Comparison of ENCODE assay signal across 1 mouse cellular context in the genomic region with DNA sequence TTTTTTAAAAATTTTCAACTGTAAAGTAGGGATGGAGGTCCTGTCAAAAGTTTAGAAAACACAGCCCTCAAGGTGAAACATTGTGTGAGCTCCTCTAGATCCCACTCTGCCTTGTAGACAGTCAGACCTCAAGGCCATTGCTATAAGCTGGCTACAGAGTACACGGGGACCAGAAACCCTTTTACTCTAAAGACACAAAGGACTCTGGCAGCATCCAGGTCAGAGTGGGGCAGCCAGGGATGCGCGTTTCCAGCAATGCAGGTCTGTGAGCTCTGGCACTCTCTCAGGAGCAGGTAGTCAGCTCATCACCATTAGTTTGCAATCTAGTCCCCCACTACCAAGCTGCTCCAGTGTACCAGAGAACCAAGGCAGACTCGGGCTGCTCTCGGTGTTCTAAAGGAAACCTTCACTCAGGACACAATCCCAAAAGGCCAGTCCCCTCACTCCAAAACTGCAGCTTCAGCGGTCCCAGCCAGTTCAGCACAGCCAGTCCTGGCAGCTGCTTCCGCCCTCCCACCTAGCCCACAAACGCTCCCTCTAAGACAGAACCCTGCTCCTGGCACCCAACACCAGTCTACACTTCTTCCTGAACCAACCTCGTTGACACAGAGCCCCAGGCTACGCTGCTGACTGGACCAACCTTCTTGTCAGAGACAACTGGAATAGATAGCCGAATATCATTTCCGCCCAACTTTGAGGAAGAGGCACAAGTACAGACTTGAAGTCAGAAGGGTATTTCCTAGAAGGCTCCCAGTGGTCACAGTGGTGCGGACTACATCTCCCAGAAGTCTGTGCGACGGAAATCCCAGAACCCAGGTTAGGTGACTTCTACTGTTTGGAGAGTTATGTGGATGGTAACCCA.
A peak's percentile ranks its signal among the peaks of the same experiment; 100 is the strongest.
TF ChIP-seq lines count a peak whose summit lies in the region.

A gene (minus strand): TSS at position 684 of the 862 bp plus-strand sequence.
A gene (minus strand): TSS at position 761 of the 862 bp plus-strand sequence.

TF ChIP-seq in CH12.LX, 34 proteins besides CTCF, POLR2A, EP300 and RAD21 (continued from another document):
- TF ChIP-seq HCFC1 (IDR thresholded peaks at IDR 0.05; ENCODE audit: low read depth, low read length) (peak; percentile 94), POLR2AphosphoS2 (IDR thresholded peaks at IDR 0.05; ENCODE audit: low read depth, low read length) (peak; percentile 51; the same call in 1 of the 2 replicates), NELFE (IDR thresholded peaks at IDR 0.05; ENCODE audit: low read depth, low read length) (peak; percentile 82), GABPA (IDR thresholded peaks at IDR 0.05; ENCODE audit: insufficient replicate concordance, low read depth, low read length) (peak; percentile 21; the same call in 1 of the 2 replicates), TBP (conservative IDR thresholded peaks at IDR 0.05; ENCODE audit: low read depth, low read length) (peak; percentile 74; the same call in 1 of the 2 replicates), IRF4 (IDR thresholded peaks at IDR 0.05; ENCODE audit: low read depth, low read length) (peak; percentile 84), RCOR1 (conservative IDR thresholded peaks at IDR 0.05; ENCODE audit: low read depth, low read length) (0 out of 2 replicates have a peak, but pooled peaks have one; percentile 34), E2F4 (IDR thresholded peaks at IDR 0.05; ENCODE audit: insufficient replicate concordance, low read depth, low read length) (peak; percentile 41; the same call in 1 of the 2 replicates), MEF2A (IDR thresholded peaks at IDR 0.05; ENCODE audit: borderline replicate concordance, low read depth, low read length) (peak; percentile 42; the same call in 1 of the 2 replicates), CHD2 (IDR thresholded peaks at IDR 0.05; ENCODE audit: low read length) (peak; percentile 49; the same call in 1 of the 2 replicates), NRF1 (IDR thresholded peaks at IDR 0.05; ENCODE audit: low read depth, low read length) (0 out of 2 replicates have a peak, but pooled peaks have one; percentile 33), CHD1 (IDR thresholded peaks at IDR 0.05; ENCODE audit: low read depth, low read length) (peak; percentile 98), MYC (IDR thresholded peaks at IDR 0.05; ENCODE audit: low read depth, low read length) (peak; percentile 62; the same call in 1 of the 2 replicates), MAFK (IDR thresholded peaks at IDR 0.05; ENCODE audit: insufficient replicate concordance, low read length) (peak; percentile 38; the same call in 1 of the 2 replicates), ELF1 (IDR thresholded peaks at IDR 0.05; ENCODE audit: low read depth, low read length) (peak; percentile 90), KAT2A (IDR thresholded peaks at IDR 0.05; ENCODE audit: insufficient replicate concordance, low read length) (peak; percentile 87; the same call in 1 of the 2 replicates), SIN3A (IDR thresholded peaks at IDR 0.05; ENCODE audit: low read length) (peak; percentile 88), TCF12 (IDR thresholded peaks at IDR 0.05; ENCODE audit: low read depth, low read length) (peak; percentile 83), ZMIZ1 (IDR thresholded peaks at IDR 0.05; ENCODE audit: low read depth, low read length) (peak; percentile 71), MXI1 (IDR thresholded peaks at IDR 0.05; ENCODE audit: low read depth, low read length) (peak; percentile 67), BHLHE40 (IDR thresholded peaks at IDR 0.05; ENCODE audit: low read depth, low read length) (0 out of 2 replicates have a peak, but pooled peaks have one; percentile 36), MAX (IDR thresholded peaks at IDR 0.05; ENCODE audit: low read length) (0 out of 2 replicates have a peak, but pooled peaks have one; percentile 37)
